Mouse (Mus musculus) bone marrow, adult 2 months (tissue): ENCODE data around the gene Fgl2.

Experiments
- CTCF ChIP-seq: fragments of 200-500 bp; IDR thresholded peaks from 2 replicates; pipeline ENCODE4 v1.5.1; 2011; ENCODE audit warnings: low read length, control low read depth; ENCODE audit not compliant: control insufficient read depth, insufficient read depth
- POLR2A ChIP-seq: fragments of 200-500 bp; IDR thresholded peaks from 2 replicates; pipeline ENCODE4 v1.6.1; 2011; ENCODE audit warnings: low read depth, mild to moderate bottlenecking, control low read depth, low read length, borderline replicate concordance; ENCODE audit not compliant: control insufficient read depth

GRCm38 (mm10) chr5:21414116-21414820 lies 41.8 kb downstream of the Fgl2 start:
- TF ChIP-seq CTCF (no peak), POLR2A (no peak)
